Mouse (Mus musculus) thymus, adult 2 months (tissue): ENCODE data around the gene Frmpd4. TPM values are rescaled to one million over a fixed set of nuclear protein-coding genes. Genes with fewer than 3 reads are reported as not detected.

ENCODE experiments used
- DNase-seq: peaks from one replicate; pipeline ENCODE4 v3.0.0; 2021
- H3K27ac ChIP-seq: fragments of 200-500 bp; 2 replicates; pipeline ENCODE4 v1.5.1; 2012; ENCODE audit warnings: low read length, control low read depth; ENCODE audit not compliant: control insufficient read depth, insufficient read depth
- H3K27me3 ChIP-seq: fragments of 200-500 bp; 2 replicates; pipeline ENCODE4 v1.6.1; 2012; ENCODE audit warnings: mild to moderate bottlenecking, low read length, moderate library complexity, mixed read lengths; ENCODE audit not compliant: control insufficient read depth, insufficient read depth
- H3K36me3 ChIP-seq: fragments of 200-500 bp; 2 replicates; pipeline ENCODE4 v1.6.1; 2012; ENCODE audit warnings: mild to moderate bottlenecking, low read length, moderate library complexity; ENCODE audit not compliant: control insufficient read depth, insufficient read depth
- H3K4me1 ChIP-seq: fragments of 200-500 bp; replicated peaks from 2 replicates; pipeline ENCODE4 v1.6.1; 2012; ENCODE audit warnings: low read length; ENCODE audit not compliant: control insufficient read depth, insufficient read depth
- H3K4me3 ChIP-seq: fragments of 200-500 bp; 2 replicates; pipeline ENCODE4 v1.5.1; 2012; ENCODE audit warnings: mild to moderate bottlenecking, low read length, control low read depth, moderate library complexity; ENCODE audit not compliant: control insufficient read depth, insufficient read depth
- CTCF ChIP-seq: fragments of 200-500 bp; IDR thresholded peaks from 2 replicates; pipeline ENCODE4 v1.5.1; 2012; ENCODE audit warnings: mild to moderate bottlenecking, control low read depth, low read length, moderate library complexity, borderline replicate concordance; ENCODE audit not compliant: control insufficient read depth, poor library complexity, insufficient read depth; ENCODE audit errors: extremely low read depth
- POLR2A ChIP-seq: fragments of 200-500 bp; IDR thresholded peaks from 2 replicates; pipeline ENCODE4 v1.6.1; 2012; ENCODE audit warnings: mild to moderate bottlenecking, low read length, control low read depth, moderate library complexity; ENCODE audit not compliant: control insufficient read depth, poor library complexity, insufficient read depth; ENCODE audit errors: extremely low read depth
- WGBS: fragments of 180-500 bp; shearing (Covaris S2); methylation state at CpG from one replicate; pipeline ENCODE4 v1.1.7; 2018; 5-methylcytosine and 5-hydroxymethylcytosine counted together
- polyA plus RNA-seq: library from polyadenylated mRNA; depleted of rRNA; stranded (reverse); fragments of >200 nt; gene quantifications from 2 replicates; pipeline ENCODE4 v1.2.3, GENCODE M21; 2012

The Frmpd4 gene
- polyA plus RNA-seq, 1 experiment, result 0.03 TPM

DNA sequence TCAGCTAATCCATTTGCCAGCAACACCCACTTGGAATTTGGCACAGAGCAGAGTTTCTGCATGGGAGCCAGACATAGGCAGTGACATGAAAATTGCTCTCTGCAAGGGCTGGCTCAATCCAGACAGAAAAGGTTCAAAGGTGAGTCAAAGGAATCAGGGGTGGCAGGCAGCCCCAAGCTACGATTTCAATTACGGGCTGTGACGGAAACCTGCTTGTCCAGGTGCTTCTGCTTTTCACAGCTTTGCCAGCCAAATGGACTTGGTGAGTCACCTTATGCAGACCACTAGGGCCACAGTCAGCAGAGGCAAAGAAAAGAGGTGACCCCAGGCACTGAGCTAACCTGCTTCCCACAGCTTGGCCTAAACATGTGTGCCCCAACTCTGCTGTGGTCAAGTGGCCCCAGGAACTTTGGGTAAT, 857.5 kb downstream of the Frmpd4 start:
- Histone ChIP-seq H3K4me1 (no peaks in the 10 kb centered on the region), H3K4me3 (no peak overlapping the region), H3K27ac (no peak overlapping the region), H3K27me3 (no peaks in the 10 kb centered on the region), H3K36me3 (no peaks in the 10 kb centered on the region)
- DNase-seq, result no peak
- WGBS, result 90% methylated on average over 3 of the region's 3 CpGs
- TF ChIP-seq POLR2A (no peak), CTCF (no peak)

GRCm38 (mm10) chrX:167719092-167719491, 857.9 kb downstream of the Frmpd4 start:
- Histone ChIP-seq H3K36me3 (no peaks in the 10 kb centered on the region), H3K4me3 (no peak overlapping the region), H3K27me3 (no peaks in the 10 kb centered on the region), H3K4me1 (no peaks in the 10 kb centered on the region), H3K27ac (no peak overlapping the region)
- TF ChIP-seq POLR2A, result no peak
- TF ChIP-seq CTCF, result no peak
- DNase-seq, result no peak
- WGBS, result 100% methylated on average over 1 of the region's 1 CpGs

- no peak overlapping the region for H3K4me3 ChIP-seq
- DNase-seq, result no peak
- TF ChIP-seq CTCF (no peak), POLR2A (no peak)
- H3K4me1 ChIP-seq, result no peaks in the 10 kb centered on the region
- no peak overlapping the region for H3K27ac ChIP-seq
- H3K36me3 ChIP-seq, result no peaks in the 10 kb centered on the region
- H3K27me3 ChIP-seq, result no peaks in the 10 kb centered on the region
- WGBS, result 87% methylated on average over 5 of the region's 5 CpGs
These were observed 922.1 kb downstream of the Frmpd4 start for GRCm38 (mm10) chrX:167654806-167655495.

- H3K36me3 ChIP-seq, result no peaks in the 10 kb centered on the region
- no peak overlapping the region for H3K4me3 ChIP-seq
- no peak for DNase-seq
- H3K27me3 ChIP-seq, result no peaks in the 10 kb centered on the region
- TF ChIP-seq CTCF (no peak), POLR2A (no peak)
- H3K27ac ChIP-seq, result no peak overlapping the region
- WGBS, result 97% methylated on average over 8 of the region's 8 CpGs
- H3K4me1 ChIP-seq, result no peaks in the 10 kb centered on the region
These were observed 922.8 kb downstream of the Frmpd4 start for GRCm38 (mm10) chrX:167654249-167654648.

GRCm38 (mm10) chrX:167597639-167598217, 979.3 kb downstream of the Frmpd4 start:
- TF ChIP-seq POLR2A (no peak), CTCF (no peak)
- no peak overlapping the region for H3K27ac ChIP-seq
- no peak overlapping the region for H3K4me3 ChIP-seq
- no peaks in the 10 kb centered on the region for H3K27me3 ChIP-seq
- no peaks in the 10 kb centered on the region for H3K4me1 ChIP-seq
- no peak for DNase-seq
- no peaks in the 10 kb centered on the region for H3K36me3 ChIP-seq

- no peaks in the 10 kb centered on the region for H3K4me1 ChIP-seq
- no peaks in the 10 kb centered on the region for H3K36me3 ChIP-seq
- no peak for TF ChIP-seq CTCF
- no peak overlapping the region for H3K4me3 ChIP-seq
- DNase-seq, result no peak
- no peak overlapping the region for H3K27ac ChIP-seq
- 97% methylated on average over 3 of the region's 3 CpGs for WGBS
- no peaks in the 10 kb centered on the region for H3K27me3 ChIP-seq
These were observed 1024.2 kb downstream of the Frmpd4 start for GRCm38 (mm10) chrX:167552827-167553226.
